Mouse (Mus musculus) limb, embryonic 11.5 days (tissue): Measurements from ENCODE around the gene Wdr13. TPM values are rescaled to one million over a fixed set of nuclear protein-coding genes. Genes with fewer than 3 reads are reported as not detected.

Source experiments
- ATAC-seq: fragments of 200-750 bp; cut with Nextera tagmentation; 2 replicates; pipeline ENCODE4 v1.8.0; 2017; ENCODE audit warnings: low read depth; ENCODE audit not compliant: insufficient number of reproducible peaks, low FRiP score, low TSS enrichment
- DNase-seq: peaks from one replicate; pipeline ENCODE4 v3.0.0-alpha.2; 2015; ENCODE audit warnings: low spot score
- H3K27ac ChIP-seq: fragments of 300-500 bp; sonication (generic); replicated peaks from 2 replicates; pipeline ENCODE4 v1.5.1; 2014; ENCODE audit warnings: low read depth, mild to moderate bottlenecking, low read length
- H3K27me3 ChIP-seq: fragments of 300-500 bp; sonication (generic); 2 replicates; pipeline ENCODE4 v1.6.1; 2014; ENCODE audit warnings: mild to moderate bottlenecking, low read length, mixed read lengths; ENCODE audit not compliant: control insufficient read depth, insufficient read depth
- H3K36me3 ChIP-seq: fragments of 300-500 bp; sonication (generic); 2 replicates; pipeline ENCODE4 v1.6.1; 2014; ENCODE audit warnings: mild to moderate bottlenecking, low read length, moderate library complexity, mixed read lengths; ENCODE audit not compliant: control insufficient read depth, insufficient read depth
- H3K4me1 ChIP-seq: fragments of 300-500 bp; sonication (generic); 2 replicates; pipeline ENCODE4 v1.6.1; 2014; ENCODE audit warnings: low read length, mixed read lengths; ENCODE audit not compliant: control insufficient read depth, insufficient read depth
- H3K4me2 ChIP-seq: fragments of 300-500 bp; sonication (generic); 2 replicates; pipeline ENCODE4 v1.6.1; 2014; ENCODE audit warnings: low read depth, mild to moderate bottlenecking, moderate library complexity; ENCODE audit not compliant: severe bottlenecking
- H3K4me3 ChIP-seq: fragments of 300-500 bp; sonication (generic); 2 replicates; pipeline ENCODE4 v1.5.1; 2014; ENCODE audit warnings: low read depth, low read length
- H3K9ac ChIP-seq: fragments of 300-500 bp; sonication (generic); 2 replicates; pipeline ENCODE4 v1.6.1; 2014; ENCODE audit warnings: mild to moderate bottlenecking, low read length
- H3K9me3 ChIP-seq: fragments of 300-500 bp; sonication (generic); 2 replicates; pipeline ENCODE4 v1.6.1; 2016; ENCODE audit warnings: low read length; ENCODE audit not compliant: control insufficient read depth
- WGBS: fragments of 180-500 bp; shearing (Covaris S2); extraction: QIAGEN DNeasy Blood & Tissue Kit; methylation state at CpG from one replicate; pipeline ENCODE4 v1.1.7; 2014; 5-methylcytosine and 5-hydroxymethylcytosine counted together
- polyA plus RNA-seq: library from polyadenylated mRNA; unstranded; fragments of >200 nt; fragmentation: Nextera tagmentation; extraction: Ambion mirVana; gene quantifications from 2 replicates; pipeline ENCODE4 v1.2.1, GENCODE M21; 2014

Wdr13 gene
- polyA plus RNA-seq, 1 experiment from 2014 or later, result 12.4 TPM

GRCm38 (mm10) chrX:8084771-8085259, 47.9 kb downstream of the Wdr13 start:
- H3K9me3 ChIP-seq, result no peaks in the 10 kb centered on the region
- no peak overlapping the region for H3K4me3 ChIP-seq
- no peak overlapping the region for H3K4me2 ChIP-seq
- WGBS, result 74% methylated on average over 6 of the region's 6 CpGs
- no peak overlapping the region for H3K9ac ChIP-seq
- no peaks in the 10 kb centered on the region for H3K36me3 ChIP-seq
- no peaks in the 10 kb centered on the region for H3K27me3 ChIP-seq
- no peaks in the 10 kb centered on the region for H3K4me1 ChIP-seq
- no peak for DNase-seq
- H3K27ac ChIP-seq, result no peak overlapping the region
- no peak for ATAC-seq

- WGBS, result 31% methylated on average over 3 of the region's 3 CpGs
- DNase-seq, result no peak
- H3K9ac ChIP-seq, result peak overlapping the region; percentile 30; the same call in 1 of the 2 replicates
- H3K27ac ChIP-seq, result no peak overlapping the region
- peak; percentile 26; the same call in 1 of the 2 replicates for ATAC-seq
- H3K4me3 ChIP-seq, result peak overlapping the region; percentile 26
- no peaks in the 10 kb centered on the region for H3K4me1 ChIP-seq
- peak overlapping the region; percentile 47 for H3K4me2 ChIP-seq
- no peaks in the 10 kb centered on the region; the same call in 1 of the 2 replicates for H3K9me3 ChIP-seq
- no peaks in the 10 kb centered on the region for H3K27me3 ChIP-seq
- H3K36me3 ChIP-seq, result no peaks in the 10 kb centered on the region; the same call in 1 of the 2 replicates
These were observed 57.6 kb downstream of the Wdr13 start for GRCm38 (mm10) chrX:8075104-8075503.

DNA sequence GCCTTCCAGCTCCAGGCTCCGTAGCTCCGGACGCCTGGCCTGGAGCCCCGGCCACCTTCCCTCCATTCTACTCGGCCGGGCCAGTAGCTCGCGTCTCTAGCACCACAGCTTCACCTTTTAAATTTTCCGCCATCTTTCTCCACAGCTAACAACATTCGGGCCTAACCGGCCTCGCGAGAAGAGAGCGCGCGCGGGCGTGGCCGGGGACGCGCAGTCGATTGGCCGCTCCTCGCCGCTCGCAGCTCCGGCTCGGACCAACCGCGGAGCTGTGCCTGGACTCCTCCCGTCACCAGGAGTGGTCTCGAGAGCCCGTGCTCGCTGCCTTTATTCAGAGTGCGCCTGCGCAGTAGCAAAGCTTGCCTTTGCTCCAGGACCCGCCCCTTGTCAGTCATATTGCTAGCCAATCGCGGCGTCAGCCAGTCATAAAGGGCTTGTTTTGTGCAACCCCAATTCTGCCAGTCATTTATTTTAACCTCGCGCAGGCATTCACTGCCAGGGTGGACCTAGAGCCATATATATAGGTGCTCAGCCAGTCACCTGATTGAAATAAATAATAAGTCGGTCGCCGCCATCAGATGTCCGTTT, 58.2 kb downstream of the Wdr13 start, which contains the start of gene Suv39h1:
Gene Suv39h1 (minus strand): TSS at position 331 of the 585 bp plus-strand sequence.
- Histone ChIP-seq H3K27ac (peak within 1 kb of the TSS; percentile 84), H3K27me3 (no peaks in the 10 kb centered on the region), H3K36me3 (no peaks in the 10 kb centered on the region; the same call in 1 of the 2 replicates), H3K4me3 (peak within 1 kb of the TSS; percentile 46), H3K9me3 (no peaks in the 10 kb centered on the region; the same call in 1 of the 2 replicates), H3K4me1 (no peaks in the 10 kb centered on the region), H3K4me2 (peak within 1 kb of the TSS; percentile 47), H3K9ac (peak within 1 kb of the TSS; percentile 82)
- 18% methylated on average over 46 of the region's 46 CpGs for WGBS
- DNase-seq (peak; percentile 88), ATAC-seq (peak; percentile 96)

DNA sequence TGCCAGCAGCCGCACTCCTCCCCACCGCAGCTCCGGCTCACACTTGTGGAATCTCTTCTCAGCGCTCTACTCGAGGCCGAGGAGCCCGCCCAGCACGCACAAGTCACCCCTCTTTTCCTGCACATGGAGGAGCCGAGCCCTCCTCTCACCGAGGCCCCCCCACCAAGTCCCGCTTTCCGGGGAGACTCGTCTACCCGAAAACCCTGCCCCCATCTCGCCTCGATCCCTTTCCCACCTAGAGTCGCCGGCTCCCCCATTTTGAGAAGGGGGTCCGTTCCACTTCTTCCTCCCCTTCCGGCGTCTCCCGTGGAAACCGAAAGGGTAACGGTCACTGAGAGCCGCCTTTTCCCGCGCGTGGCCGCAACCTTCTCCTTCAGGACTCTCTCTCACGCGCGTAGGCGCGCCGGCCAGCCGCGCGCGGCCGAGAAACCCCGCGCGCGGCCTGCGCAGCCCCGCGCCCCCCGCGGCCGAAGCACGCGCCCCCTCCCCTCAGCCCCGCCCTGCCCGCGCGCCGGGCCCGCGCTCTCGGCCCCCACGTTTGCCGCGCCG, 58.7 kb downstream of the Wdr13 start:
- WGBS, result 21% methylated on average over 46 of the region's 64 CpGs
- H3K36me3 ChIP-seq, result no peaks in the 10 kb centered on the region; the same call in 1 of the 2 replicates
- peak; percentile 31; the same call in 1 of the 2 replicates for ATAC-seq

More for the DNA sequence above, 58.7 kb downstream of the Wdr13 start:
- peak overlapping the region; percentile 46 for H3K4me3 ChIP-seq
- DNase-seq, result peak; percentile 57
- H3K4me2 ChIP-seq, result peak overlapping the region; percentile 35
- H3K27me3 ChIP-seq, result no peaks in the 10 kb centered on the region
- H3K9ac ChIP-seq, result peak overlapping the region; percentile 82
- no peaks in the 10 kb centered on the region for H3K4me1 ChIP-seq
- H3K27ac ChIP-seq, result peak overlapping the region; percentile 84
- no peaks in the 10 kb centered on the region; the same call in 1 of the 2 replicates for H3K9me3 ChIP-seq

Other genes starting within 250 kb of the Wdr13 start
- gene Slc35a2, start 248.9 kb downstream of the Wdr13 start, polyA plus RNA-seq, result 9.4 and 11.4 TPM in 2 replicates
- gene Pqbp1, start 233.6 kb downstream of the Wdr13 start, polyA plus RNA-seq, result 137 and 151 TPM in 2 replicates
- 185 and 195 TPM in 2 replicates for gene Timm17b, start 233.5 kb downstream of the Wdr13 start, polyA plus RNA-seq
- not detected in 2 replicates for gene Gm10491, start 225.1 kb downstream of the Wdr13 start, polyA plus RNA-seq
- not detected in 2 replicates for gene Gm10490, start 223.3 kb downstream of the Wdr13 start, polyA plus RNA-seq
- 0.20 and 0.25 TPM in 2 replicates for gene Pcsk1n, start 213.1 kb downstream of the Wdr13 start, polyA plus RNA-seq
- not detected in 2 replicates for gene Eras, start 204.3 kb downstream of the Wdr13 start, polyA plus RNA-seq
- gene Hdac6, start 185.0 kb downstream of the Wdr13 start, polyA plus RNA-seq, result 42.7 and 43.6 TPM in 2 replicates
- gene Gata1, start 154.8 kb downstream of the Wdr13 start, polyA plus RNA-seq, result 2.7 and 3.4 TPM in 2 replicates
- gene Glod5, start 114.4 kb downstream of the Wdr13 start, polyA plus RNA-seq, result not detected in 2 replicates
- gene Suv39h1, start 58.1 kb downstream of the Wdr13 start, polyA plus RNA-seq, result 95.7 and 102 TPM in 2 replicates
- 0.27 and 0.44 TPM in 2 replicates for gene Was, start 42.4 kb downstream of the Wdr13 start, polyA plus RNA-seq
- gene Rbm3, start 13.0 kb upstream of the Wdr13 start, polyA plus RNA-seq, result 538 and 539 TPM in 2 replicates
- gene Tbc1d25, start 43.3 kb upstream of the Wdr13 start, polyA plus RNA-seq, result 15.4 and 15.5 TPM in 2 replicates
- gene Ebp, start 60.6 kb upstream of the Wdr13 start, polyA plus RNA-seq, result 24.1 and 25.5 TPM in 2 replicates
- 11.1 and 11.8 TPM in 2 replicates for gene Porcn, start 73.6 kb upstream of the Wdr13 start, polyA plus RNA-seq
- gene Ftsj1, start 119.5 kb upstream of the Wdr13 start, polyA plus RNA-seq, result 51.2 and 53.6 TPM in 2 replicates
- gene Slc38a5, start 138.2 kb upstream of the Wdr13 start, polyA plus RNA-seq, result 3.3 and 4.2 TPM in 2 replicates
- not detected in 2 replicates for gene Ssxb10, start 194.5 kb upstream of the Wdr13 start, polyA plus RNA-seq
- gene Ssxb9, start 234.1 kb upstream of the Wdr13 start, polyA plus RNA-seq, result not detected in 2 replicates